Mouse (Mus musculus) G1E-ER4 (cell line): ENCODE data around the gene Npas2. TPM values are rescaled to one million over a fixed set of nuclear protein-coding genes. Genes with fewer than 3 reads are reported as not detected.

Source experiments
- GATA1 ChIP-seq: IDR thresholded peaks from one replicate; pipeline ENCODE4 v1.8.0; 2012; ENCODE audit warnings: low read length, inconsistent platforms
- polyA plus RNA-seq: library from polyadenylated mRNA; stranded (reverse); fragments of >175 nt; gene quantifications from 2 replicates; pipeline ENCODE4 v1.2.3, GENCODE M21; 2012

Gene Npas2
- polyA plus RNA-seq, 1 experiment = not detected

DNA sequence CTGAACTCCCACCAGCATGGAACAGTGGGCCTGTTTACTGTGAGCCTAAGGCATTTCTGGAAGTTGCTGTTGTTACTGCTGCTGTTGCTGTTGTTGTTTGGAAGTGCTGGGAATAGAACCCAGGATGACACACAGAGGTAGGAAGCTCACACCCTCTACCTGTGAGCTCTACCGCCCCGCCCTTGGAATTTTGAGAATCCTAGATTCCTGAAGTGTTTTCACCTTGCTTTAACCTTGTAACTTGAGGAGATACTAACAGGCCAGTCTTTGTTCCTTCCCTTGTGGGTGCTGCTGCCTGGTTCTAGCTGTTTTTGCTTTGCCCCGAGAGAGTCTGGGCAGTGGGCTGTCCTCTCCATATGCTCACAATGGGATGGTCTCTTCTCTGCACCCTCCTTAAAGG is 98.5 kb downstream of the Npas2 start:
- TF ChIP-seq GATA1 = no peak

DNA sequence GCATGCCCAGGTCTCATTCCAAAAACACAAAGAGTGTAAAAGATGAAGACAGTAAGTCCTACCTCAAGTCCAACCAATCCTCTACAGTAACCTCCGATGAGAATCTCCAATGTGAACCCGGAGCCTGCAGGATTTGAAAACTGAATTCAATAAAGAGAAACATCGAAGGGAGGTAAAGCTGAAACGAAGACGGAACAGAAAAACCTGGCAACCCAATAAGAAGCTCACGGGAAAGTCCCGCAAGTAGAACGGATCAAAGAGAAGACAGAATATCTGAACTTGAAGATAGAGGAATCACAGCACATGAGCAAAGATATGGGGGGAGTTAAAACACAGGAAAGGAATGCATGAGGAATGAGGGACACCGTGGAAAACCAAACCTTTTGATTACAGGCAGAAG is 104.8 kb downstream of the Npas2 start:
- no peak for TF ChIP-seq GATA1

DNA sequence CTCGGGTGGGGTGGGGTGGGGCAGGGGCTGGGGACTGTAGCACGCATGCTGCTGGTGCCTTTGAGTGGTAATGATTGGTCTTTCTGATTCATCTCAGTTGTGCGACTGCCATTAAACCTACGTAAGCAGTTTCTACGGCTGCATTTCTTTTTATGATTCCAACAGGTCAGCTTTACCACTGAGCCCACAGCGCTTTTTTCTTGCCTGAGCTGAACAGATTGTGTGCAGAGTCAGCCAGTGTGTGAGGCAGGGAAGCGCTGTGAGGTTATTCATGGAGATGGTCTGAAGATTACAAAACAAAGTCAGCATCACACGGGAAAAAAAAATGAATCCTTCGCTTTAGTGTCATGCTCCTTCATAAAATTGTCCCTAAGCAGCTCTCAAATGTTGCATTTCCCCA is 106.7 kb downstream of the Npas2 start:
- no peak for TF ChIP-seq GATA1

DNA sequence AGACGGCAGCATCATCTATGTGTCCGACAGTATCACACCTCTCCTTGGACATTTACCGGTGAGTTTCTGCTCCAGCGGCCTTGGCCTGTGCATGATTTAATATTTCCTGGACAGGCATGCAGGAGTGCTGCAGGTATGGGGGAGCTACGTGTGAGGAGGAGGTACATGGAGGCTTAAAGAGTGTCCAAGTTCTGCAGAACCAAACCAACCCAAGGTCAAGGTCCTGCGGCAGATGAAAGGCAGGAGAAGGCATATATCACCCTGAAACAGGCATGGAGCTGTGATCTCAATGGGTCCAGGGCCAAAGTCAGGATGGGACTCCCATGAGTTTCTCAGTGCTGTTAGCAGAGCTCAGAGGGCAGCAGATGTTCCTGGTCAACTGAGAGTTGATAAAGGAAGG is 107.1 kb downstream of the Npas2 start:
- no peak for TF ChIP-seq GATA1

GRCm38 (mm10) chr1:39302246-39302645 is 108.7 kb downstream of the Npas2 start:
- TF ChIP-seq GATA1 = no peak

DNA sequence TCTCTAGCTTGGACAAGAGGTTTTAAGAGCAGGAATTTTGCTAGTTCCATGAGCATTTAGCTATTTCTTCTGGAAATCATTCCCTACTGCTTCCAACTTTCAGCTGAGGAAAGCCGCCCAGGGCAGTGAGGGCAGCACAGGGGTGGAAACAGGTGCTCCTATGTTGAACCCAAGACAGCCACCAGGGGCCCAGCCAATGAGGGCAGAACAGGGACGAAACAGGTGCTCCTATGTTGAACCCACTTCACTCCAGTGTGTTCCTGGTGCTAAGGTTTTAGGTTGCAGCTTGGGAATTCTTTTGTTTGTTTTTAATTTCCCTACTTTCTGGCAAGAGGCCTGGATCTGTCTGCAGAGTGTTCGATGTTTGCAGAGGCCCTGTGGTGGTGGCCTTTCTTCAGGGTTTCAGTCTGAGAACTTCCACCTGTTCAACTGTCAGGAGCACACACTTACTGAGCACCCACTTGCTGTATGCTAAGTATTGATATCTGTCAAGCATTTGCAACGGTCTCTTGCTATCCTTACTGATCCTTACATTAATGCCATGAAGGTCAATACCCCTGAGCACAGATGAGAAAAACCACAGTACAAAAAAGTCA is 109.6 kb downstream of the Npas2 start:
- no peak for TF ChIP-seq GATA1

GRCm38 (mm10) chr1:39307291-39307690 is 113.8 kb downstream of the Npas2 start:
- no peak for TF ChIP-seq GATA1

- TF ChIP-seq GATA1 = no peak
These were observed 114.4 kb downstream of the Npas2 start for GRCm38 (mm10) chr1:39307971-39308370.

DNA sequence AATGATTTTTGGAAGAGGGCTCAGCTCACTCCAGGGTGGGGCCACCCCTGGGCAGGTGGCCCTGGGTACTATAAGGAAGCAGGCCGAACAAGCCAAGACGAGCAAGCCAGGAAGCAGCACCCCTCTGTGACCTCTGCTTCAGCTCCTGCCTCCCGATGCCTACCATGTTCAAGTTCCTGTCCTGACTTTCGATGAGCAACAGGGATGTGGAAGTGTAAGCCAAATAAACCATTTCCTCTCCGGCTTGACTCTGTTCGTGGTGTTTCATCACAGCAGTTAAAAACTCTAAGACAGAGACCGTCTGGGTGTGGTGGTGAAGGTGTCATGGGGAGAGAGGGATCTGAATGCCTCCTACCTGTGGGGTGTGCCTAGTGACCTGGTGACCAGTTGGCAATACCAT is 116.0 kb downstream of the Npas2 start:
- TF ChIP-seq GATA1 = no peak

GRCm38 (mm10) chr1:39312345-39312967 is 118.9 kb downstream of the Npas2 start:
- no peak for TF ChIP-seq GATA1

DNA sequence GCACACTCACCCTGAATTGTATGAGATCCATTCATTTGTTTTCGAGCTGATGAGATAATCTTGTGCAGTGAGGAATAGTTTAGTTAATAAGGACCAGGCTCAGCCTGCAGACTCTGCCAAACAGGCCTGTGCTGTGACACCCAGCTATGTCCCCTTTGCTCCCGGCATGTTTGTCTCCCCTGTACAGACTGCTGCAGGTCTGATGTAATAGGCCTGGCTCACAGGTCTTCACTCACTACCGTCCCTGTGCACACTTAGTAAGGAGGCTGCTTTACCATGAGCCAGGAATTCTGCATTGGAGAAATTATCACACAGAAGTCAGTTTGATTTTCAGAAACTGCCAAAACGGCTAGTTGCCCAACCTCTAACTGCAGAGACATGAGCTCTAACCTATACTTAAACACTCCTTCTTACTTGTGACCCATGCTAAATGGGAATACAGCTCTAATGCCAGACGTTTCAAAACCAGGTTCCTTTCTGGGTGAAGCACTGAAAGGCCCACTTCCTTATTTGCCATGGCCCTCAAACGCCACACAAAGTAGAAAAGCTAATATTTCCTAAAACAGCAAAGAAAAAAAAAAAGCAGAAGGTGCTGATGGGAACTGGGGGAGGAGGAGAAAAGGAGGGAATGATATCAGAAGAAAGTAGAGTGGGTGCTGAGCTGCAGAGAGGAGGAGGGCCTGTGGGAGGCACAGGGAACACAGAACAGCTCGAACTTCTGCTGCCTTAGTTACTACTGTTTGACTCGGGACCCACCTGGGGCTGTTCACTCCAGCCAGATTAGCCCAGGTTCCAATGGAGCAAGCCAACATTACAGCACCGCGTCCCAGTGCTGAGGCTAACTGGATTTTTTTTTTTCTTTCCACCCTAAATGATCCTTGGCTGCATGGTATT is 120.1 kb downstream of the Npas2 start:
- no peak for TF ChIP-seq GATA1

GRCm38 (mm10) chr1:39317935-39318334 is 124.4 kb downstream of the Npas2 start:
- no peak for TF ChIP-seq GATA1

DNA sequence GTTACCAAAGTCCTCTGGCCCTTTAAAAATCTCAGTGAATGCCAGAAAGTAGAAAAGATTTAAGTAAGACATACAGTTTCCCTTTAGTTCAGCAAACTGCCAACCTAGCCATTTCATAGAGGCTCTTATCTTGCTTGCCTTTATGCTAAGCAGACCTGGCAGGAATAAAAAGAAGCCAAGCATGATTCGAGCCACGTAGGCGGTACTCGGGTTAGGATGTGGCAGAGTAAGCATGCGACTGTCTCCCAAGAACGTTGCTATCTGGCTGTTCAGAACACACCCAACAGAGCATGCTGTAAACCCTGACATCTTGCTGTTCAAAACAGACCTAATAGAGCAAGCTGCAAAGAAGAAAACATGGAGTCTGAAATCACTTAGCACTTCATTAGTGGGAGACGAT is 125.3 kb downstream of the Npas2 start:
- TF ChIP-seq GATA1 = no peak

GRCm38 (mm10) chr1:39321954-39322353 is 128.4 kb downstream of the Npas2 start:
- TF ChIP-seq GATA1 = no peak

GRCm38 (mm10) chr1:39325228-39325627 is 131.7 kb downstream of the Npas2 start:
- TF ChIP-seq GATA1 = no peak

GRCm38 (mm10) chr1:39327546-39327945 is 134.0 kb downstream of the Npas2 start:
- no peak for TF ChIP-seq GATA1
